Mouse (Mus musculus): ENCODE measurements at regions not wholly inside any gene's neighbourhood (a gene's known extent, or its start where the extent isn't known, plus 50 kb on each side); places are given as distances from the start of the nearest gene placed in this dataset.

- H3K27me3 ChIP-seq = no peaks in the 10 kb centered on the region
- ChIA-PET POLR2A (no interaction called here), CTCF (no interaction called here)
- TF ChIP-seq CTCF (IDR thresholded peaks at IDR 0.05) = no peak
- ATAC-seq (no peak), DNase-seq (ENCODE audit: low read depth, low spot score) (peak; percentile 7)
- in situ Hi-C loops (cut with MboI; ENCODE audit: low pct_unique_long_range_greater_than_20kb) = no loop called here
Measured at GRCm38 (mm10) chr16:5765143-5765542, 120.0 kb upstream of the Rbfox1 start.

- in situ Hi-C loops (cut with MboI; ENCODE audit: low pct_unique_long_range_greater_than_20kb) = no loop called here
- H3K27me3 ChIP-seq = no peaks in the 10 kb centered on the region
- TF ChIP-seq CTCF (IDR thresholded peaks at IDR 0.05) = no peak
- no peak for DNase-seq (ENCODE audit: low read depth, low spot score)
- ATAC-seq = no peak
- CTCF ChIA-PET = interaction anchor here (1.5 kb wide), 1 partner anchor 21 kb away, joined by 6 read pairs; no protein-coding TSS in a partner anchor
- POLR2A ChIA-PET = no interaction called here
Measured at GRCm38 (mm10) chr16:5760821-5761220, 124.3 kb upstream of the Rbfox1 start.

GRCm38 (mm10) chr16:5759021-5759420, 126.1 kb upstream of the Rbfox1 start:
- TF ChIP-seq CTCF (IDR thresholded peaks at IDR 0.05) = no peak
- ChIA-PET CTCF (no interaction called here), POLR2A (no interaction called here)
- no peaks in the 10 kb centered on the region for H3K27me3 ChIP-seq
- no peak for DNase-seq (ENCODE audit: low read depth, low spot score)
- in situ Hi-C loops (cut with MboI; ENCODE audit: low pct_unique_long_range_greater_than_20kb) = no loop called here
- ATAC-seq = no peak

- DNase-seq (ENCODE audit: low read depth, low spot score) = no peak
- ATAC-seq = no peak
- ChIA-PET CTCF (interaction anchor here (1.6 kb wide), 1 partner anchor 11 kb away, joined by 3 read pairs; no protein-coding TSS in a partner anchor), POLR2A (no interaction called here)
- H3K27me3 ChIP-seq = no peaks in the 10 kb centered on the region
- TF ChIP-seq CTCF (IDR thresholded peaks at IDR 0.05) = no peak
- in situ Hi-C loops (cut with MboI; ENCODE audit: low pct_unique_long_range_greater_than_20kb) = no loop called here
Measured at GRCm38 (mm10) chr16:5742716-5743507, 142.2 kb upstream of the Rbfox1 start.

GRCm38 (mm10) chr16:5740776-5741175, 144.4 kb upstream of the Rbfox1 start:
- H3K27me3 ChIP-seq = no peaks in the 10 kb centered on the region
- DNase-seq (ENCODE audit: low read depth, low spot score) = no peak
- no peak for TF ChIP-seq CTCF (IDR thresholded peaks at IDR 0.05)
- in situ Hi-C loops (cut with MboI; ENCODE audit: low pct_unique_long_range_greater_than_20kb) = no loop called here
- ChIA-PET POLR2A (no interaction called here), CTCF (interaction anchor here (0.7 kb wide), 1 partner anchor 13 kb away, joined by 3 read pairs; no protein-coding TSS in a partner anchor)
- no peak for ATAC-seq

GRCm38 (mm10) chr16:5733608-5734007, 151.5 kb upstream of the Rbfox1 start:
- no peak for ATAC-seq
- no peaks in the 10 kb centered on the region for H3K27me3 ChIP-seq
- ChIA-PET POLR2A (no interaction called here), CTCF (no interaction called here)
- in situ Hi-C loops (cut with MboI; ENCODE audit: low pct_unique_long_range_greater_than_20kb) = no loop called here
- no peak for TF ChIP-seq CTCF (IDR thresholded peaks at IDR 0.05)
- DNase-seq (ENCODE audit: low read depth, low spot score) = no peak

- TF ChIP-seq CTCF (IDR thresholded peaks at IDR 0.05) = no peak
- no peaks in the 10 kb centered on the region for H3K27me3 ChIP-seq
- ATAC-seq = no peak
- in situ Hi-C loops (cut with MboI; ENCODE audit: low pct_unique_long_range_greater_than_20kb) = no loop called here
- no peak for DNase-seq (ENCODE audit: low read depth, low spot score)
- CTCF ChIA-PET = no interaction called here
- POLR2A ChIA-PET = no interaction called here
Measured at GRCm38 (mm10) chr16:5722506-5722905, 162.6 kb upstream of the Rbfox1 start.

- in situ Hi-C loops (cut with MboI; ENCODE audit: low pct_unique_long_range_greater_than_20kb) = no loop called here
Measured at GRCm38 (mm10) chr16:5713476-5713875, 171.7 kb upstream of the Rbfox1 start.

GRCm38 (mm10) chr16:5709831-5710230, 175.3 kb upstream of the Rbfox1 start:
- TF ChIP-seq CTCF (IDR thresholded peaks at IDR 0.05) = no peak
- in situ Hi-C loops (cut with MboI; ENCODE audit: low pct_unique_long_range_greater_than_20kb) = no loop called here
- no peak for ATAC-seq
- POLR2A ChIA-PET = no interaction called here
- DNase-seq (ENCODE audit: low read depth, low spot score) = no peak
- no peaks in the 10 kb centered on the region for H3K27me3 ChIP-seq
- CTCF ChIA-PET = interaction anchor here (1.4 kb wide), 1 partner anchor 108 kb away, joined by 3 read pairs; no protein-coding TSS in a partner anchor

More at GRCm38 (mm10) chr16:5713476-5713875, 171.7 kb upstream of the Rbfox1 start:
- CTCF ChIA-PET = interaction anchor here (1.4 kb wide), 1 partner anchor 27 kb away, joined by 3 read pairs; no protein-coding TSS in a partner anchor
- DNase-seq (ENCODE audit: low read depth, low spot score) = no peak
- H3K27me3 ChIP-seq = no peaks in the 10 kb centered on the region
- POLR2A ChIA-PET = no interaction called here
- no peak for TF ChIP-seq CTCF (IDR thresholded peaks at IDR 0.05)
- no peak for ATAC-seq

- no peak for TF ChIP-seq CTCF (IDR thresholded peaks at IDR 0.05)
- no peaks in the 10 kb centered on the region for H3K27me3 ChIP-seq
- ChIA-PET POLR2A (no interaction called here), CTCF (no interaction called here)
- in situ Hi-C loops (cut with MboI; ENCODE audit: low pct_unique_long_range_greater_than_20kb) = no loop called here
- no peak for DNase-seq (ENCODE audit: low read depth, low spot score)
- no peak for ATAC-seq
Measured at GRCm38 (mm10) chr16:5700731-5701255, 184.4 kb upstream of the Rbfox1 start.

- CTCF ChIA-PET = interaction anchor here (1.4 kb wide), 1 partner anchor 11 kb away, joined by 4 read pairs; no protein-coding TSS in a partner anchor
- no peak for TF ChIP-seq CTCF (IDR thresholded peaks at IDR 0.05)
- ATAC-seq (no peak), DNase-seq (ENCODE audit: low read depth, low spot score) (no peak)
- in situ Hi-C loops (cut with MboI; ENCODE audit: low pct_unique_long_range_greater_than_20kb) = no loop called here
- H3K27me3 ChIP-seq = no peaks in the 10 kb centered on the region
- POLR2A ChIA-PET = no interaction called here
Measured at GRCm38 (mm10) chr16:5688322-5688721, 196.8 kb upstream of the Rbfox1 start.

All from Patski (cell line).